Mouse (Mus musculus) embryonic facial prominence, embryonic 12.5 days (tissue): Measurements from ENCODE around the gene Gm11060. TPM values are rescaled to one million over a fixed set of nuclear protein-coding genes. Genes with fewer than 3 reads are reported as not detected.
A peak's percentile ranks its signal among the peaks of the same experiment; 100 is the strongest.

Source experiments
- ATAC-seq: fragments of 200-750 bp; cut with Nextera tagmentation; 2 replicates; pipeline ENCODE4 v1.8.0; 2017; ENCODE audit not compliant: insufficient number of reproducible peaks, insufficient read depth, low FRiP score, low TSS enrichment
- H3K27ac ChIP-seq: fragments of 300-500 bp; sonication (generic); 2 replicates; pipeline ENCODE4 v1.5.1; 2016; ENCODE audit warnings: mild to moderate bottlenecking
- H3K27me3 ChIP-seq: fragments of 300-500 bp; sonication (generic); 2 replicates; pipeline ENCODE4 v1.6.1; 2016; ENCODE audit warnings: mild to moderate bottlenecking, moderate library complexity
- H3K36me3 ChIP-seq: fragments of 300-500 bp; sonication (generic); 2 replicates; pipeline ENCODE4 v1.6.1; 2016; ENCODE audit warnings: mild to moderate bottlenecking
- H3K4me1 ChIP-seq: fragments of 300-500 bp; sonication (generic); 2 replicates; pipeline ENCODE4 v1.6.1; 2016
- H3K4me2 ChIP-seq: fragments of 300-500 bp; sonication (generic); replicated peaks from 2 replicates; pipeline ENCODE4 v1.6.1; 2016; ENCODE audit warnings: mild to moderate bottlenecking, moderate library complexity
- H3K4me3 ChIP-seq: fragments of 300-500 bp; sonication (generic); 2 replicates; pipeline ENCODE4 v1.5.1; 2016; ENCODE audit warnings: mild to moderate bottlenecking
- H3K9ac ChIP-seq: fragments of 300-500 bp; sonication (generic); 2 replicates; pipeline ENCODE4 v1.6.1; 2016; ENCODE audit warnings: mild to moderate bottlenecking, moderate library complexity
- H3K9me3 ChIP-seq: fragments of 300-500 bp; sonication (generic); 2 replicates; pipeline ENCODE4 v1.6.1; 2016; ENCODE audit warnings: mild to moderate bottlenecking, moderate library complexity
- WGBS: fragments of 180-500 bp; shearing (Covaris S2); methylation state at CpG from one replicate; pipeline ENCODE4 v1.1.7; 2016; 5-methylcytosine and 5-hydroxymethylcytosine counted together
- polyA plus RNA-seq: library from polyadenylated mRNA; unstranded; fragments of >200 nt; fragmentation: Nextera tagmentation; extraction: Ambion mirVana; gene quantifications from 2 replicates; pipeline ENCODE4 v1.2.1, GENCODE M21; 2016

Gm11060 gene
- polyA plus RNA-seq, 1 experiment from 2014 or later = not detected

DNA sequence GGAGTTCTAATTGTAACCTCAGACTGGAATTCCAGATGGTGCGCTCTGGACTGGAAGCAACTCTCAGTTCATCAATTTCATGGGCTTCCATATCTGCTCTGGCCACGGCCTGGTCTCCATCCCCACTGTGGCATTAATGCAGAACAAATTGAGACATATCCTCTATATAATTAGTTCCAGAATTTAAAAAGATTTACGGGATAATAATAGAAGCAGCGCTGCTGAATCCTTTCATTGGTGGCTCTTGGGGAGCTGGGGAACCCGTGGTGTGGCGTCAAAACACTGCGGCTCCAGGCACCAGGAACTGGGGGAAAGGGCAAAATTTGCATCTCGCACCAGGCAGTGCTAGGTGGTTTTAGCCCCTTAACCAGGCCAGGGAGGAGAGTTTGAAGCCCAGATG lies 30.4 kb downstream of the Gm11060 start:
- ATAC-seq = no peak
- under 1% methylated on average over 8 of the region's 8 CpGs for WGBS
- no peak overlapping the region for H3K9ac ChIP-seq
- H3K27ac ChIP-seq = no peak overlapping the region
- H3K4me2 ChIP-seq = no peak overlapping the region
- H3K4me1 ChIP-seq = peaks cover 17% of the 10 kb centered on the region
- no peak overlapping the region for H3K4me3 ChIP-seq
- no peaks in the 10 kb centered on the region for H3K9me3 ChIP-seq
- peaks cover 89% of the 10 kb centered on the region for H3K27me3 ChIP-seq
- no peaks in the 10 kb centered on the region for H3K36me3 ChIP-seq

DNA sequence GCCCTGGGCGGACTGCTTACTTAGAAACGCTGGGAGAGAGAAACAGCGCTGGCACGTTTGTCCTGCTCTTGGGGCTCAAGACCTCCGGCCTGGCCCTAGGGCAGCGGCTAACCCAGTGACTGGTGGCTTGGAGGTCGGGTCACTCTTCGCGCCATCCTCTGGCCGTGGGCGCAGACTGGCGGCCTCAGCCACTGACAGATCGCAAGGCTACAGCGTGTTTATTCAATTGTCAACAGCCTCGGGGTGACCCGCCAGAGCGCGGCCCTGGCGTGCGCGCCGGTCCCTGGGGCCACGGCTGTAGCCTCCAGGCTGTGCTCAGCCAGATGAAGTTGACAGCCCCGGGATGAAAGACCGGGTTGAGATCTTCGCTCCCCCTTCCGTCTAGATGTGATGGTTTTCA lies 31.1 kb downstream of the Gm11060 start:
- Histone ChIP-seq H3K27ac (no peak overlapping the region), H3K9ac (no peak overlapping the region), H3K9me3 (no peaks in the 10 kb centered on the region), H3K36me3 (no peaks in the 10 kb centered on the region), H3K4me3 (0 out of 2 replicates have a peak overlapping the region, but pooled peaks have one; percentile 13), H3K27me3 (peaks cover 96% of the 10 kb centered on the region), H3K4me1 (peaks cover 22% of the 10 kb centered on the region), H3K4me2 (peak overlapping the region; percentile 25; the same call in 1 of the 2 replicates)
- ATAC-seq = no peak
- WGBS = under 1% methylated on average over 27 of the region's 27 CpGs

DNA sequence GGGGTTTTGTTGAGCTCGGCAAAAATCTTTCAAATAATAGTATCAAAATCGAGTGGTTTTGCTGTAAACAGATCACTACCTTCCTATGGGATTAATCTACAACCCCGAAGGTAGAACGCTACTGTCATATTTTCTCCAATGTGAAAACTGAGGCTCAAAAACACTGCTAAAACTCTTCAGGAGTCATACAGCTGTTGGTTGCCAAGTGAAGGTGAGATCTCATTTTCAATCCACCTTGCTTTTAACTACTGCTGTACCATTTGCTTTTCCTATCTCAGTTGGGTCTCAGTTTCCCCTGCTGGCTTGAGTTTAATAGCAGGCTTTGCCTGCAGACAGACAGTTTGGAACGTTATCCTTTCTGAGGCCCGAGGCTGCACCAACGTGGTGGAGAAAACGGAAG lies 31.6 kb downstream of the Gm11060 start:
- WGBS = 2% methylated on average over 8 of the region's 8 CpGs
- no peak overlapping the region for H3K27ac ChIP-seq
- H3K4me3 ChIP-seq = no peak overlapping the region
- no peaks in the 10 kb centered on the region for H3K9me3 ChIP-seq
- H3K4me1 ChIP-seq = peaks cover 22% of the 10 kb centered on the region
- no peak overlapping the region for H3K9ac ChIP-seq
- no peak overlapping the region for H3K4me2 ChIP-seq
- no peak for ATAC-seq
- H3K36me3 ChIP-seq = no peaks in the 10 kb centered on the region
- H3K27me3 ChIP-seq = peaks cover 96% of the 10 kb centered on the region

DNA sequence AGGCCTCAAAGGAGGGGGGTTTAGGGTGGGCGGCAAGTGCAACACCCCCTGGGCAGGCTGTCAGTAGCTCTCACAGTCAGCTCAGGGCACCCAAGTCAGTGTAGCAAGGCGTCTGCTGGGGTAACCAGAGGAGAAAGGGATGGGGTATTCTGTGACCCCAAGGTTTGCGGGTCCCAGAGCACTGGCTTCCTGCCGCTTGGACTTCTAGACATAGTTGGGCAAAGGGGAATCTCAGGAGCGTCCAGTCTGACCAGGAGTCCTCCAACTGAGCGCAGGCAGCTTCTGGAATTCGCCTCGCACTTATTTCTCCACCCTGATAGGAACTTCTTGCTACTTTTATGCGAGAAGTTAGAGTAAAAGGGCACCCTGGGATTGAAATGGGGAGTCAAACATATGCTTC lies 32.1 kb downstream of the Gm11060 start:
- Histone ChIP-seq H3K4me2 (no peak overlapping the region), H3K9me3 (no peaks in the 10 kb centered on the region), H3K4me3 (no peak overlapping the region), H3K4me1 (peaks cover 22% of the 10 kb centered on the region), H3K36me3 (no peaks in the 10 kb centered on the region), H3K27ac (no peak overlapping the region), H3K27me3 (peaks cover 96% of the 10 kb centered on the region), H3K9ac (no peak overlapping the region)
- WGBS = 2% methylated on average over 9 of the region's 9 CpGs
- no peak for ATAC-seq

GRCm38 (mm10) chr2:105124391-105124790 lies 32.6 kb downstream of the Gm11060 start:
- no peak overlapping the region for H3K27ac ChIP-seq
- H3K4me3 ChIP-seq = no peak overlapping the region
- peaks cover 22% of the 10 kb centered on the region for H3K4me1 ChIP-seq
- ATAC-seq = no peak
- no peak overlapping the region for H3K4me2 ChIP-seq
- no peak overlapping the region for H3K9ac ChIP-seq
- peaks cover 96% of the 10 kb centered on the region for H3K27me3 ChIP-seq
- no peaks in the 10 kb centered on the region for H3K9me3 ChIP-seq
- WGBS = 3% methylated on average over 7 of the region's 7 CpGs
- H3K36me3 ChIP-seq = no peaks in the 10 kb centered on the region

GRCm38 (mm10) chr2:105125205-105125604 lies 33.4 kb downstream of the Gm11060 start:
- H3K4me1 ChIP-seq = peaks cover 22% of the 10 kb centered on the region
- no peak overlapping the region for H3K4me3 ChIP-seq
- no peak overlapping the region for H3K4me2 ChIP-seq
- ATAC-seq = no peak
- no peaks in the 10 kb centered on the region for H3K36me3 ChIP-seq
- H3K9ac ChIP-seq = no peak overlapping the region
- 0% methylated on average over 8 of the region's 8 CpGs for WGBS
- no peaks in the 10 kb centered on the region for H3K9me3 ChIP-seq
- H3K27ac ChIP-seq = no peak overlapping the region
- peaks cover 96% of the 10 kb centered on the region for H3K27me3 ChIP-seq

- Histone ChIP-seq H3K4me2 (no peak overlapping the region), H3K27ac (no peak overlapping the region), H3K36me3 (no peaks in the 10 kb centered on the region), H3K27me3 (peaks cover 96% of the 10 kb centered on the region), H3K9me3 (no peaks in the 10 kb centered on the region), H3K4me3 (no peak overlapping the region), H3K4me1 (peaks cover 22% of the 10 kb centered on the region), H3K9ac (no peak overlapping the region)
- ATAC-seq = no peak
- 3% methylated on average over 15 of the region's 15 CpGs for WGBS
Observed at GRCm38 (mm10) chr2:105125641-105126040, 33.8 kb downstream of the Gm11060 start.

DNA sequence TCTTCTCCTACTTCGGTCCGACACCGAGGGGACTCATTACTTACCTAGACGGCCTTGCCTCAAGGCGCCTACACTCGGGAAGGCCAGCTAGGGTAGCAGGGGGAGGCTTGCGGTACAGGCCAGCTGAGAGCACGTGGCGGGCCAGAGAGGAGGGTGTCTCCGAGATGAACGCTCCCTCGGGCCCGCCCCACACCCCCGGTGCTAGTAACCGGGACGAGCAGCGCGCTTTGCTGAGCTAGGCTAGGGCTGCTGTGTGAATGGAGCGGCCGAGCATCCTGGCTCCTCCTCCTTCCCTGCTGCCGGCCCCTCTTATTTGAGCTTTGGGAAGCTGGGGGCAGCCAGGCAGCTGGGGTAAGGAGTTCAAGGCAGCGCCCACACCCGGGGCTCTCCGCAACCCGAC lies 34.5 kb downstream of the Gm11060 start, which contains the start of gene Wt1:
TSS of gene Wt1 (plus strand) at position 251 of the 400 bp plus-strand sequence.
- Histone ChIP-seq H3K4me1 (peaks cover 22% of the 10 kb centered on the region), H3K9me3 (no peaks in the 10 kb centered on the region), H3K27me3 (peaks cover 96% of the 10 kb centered on the region), H3K36me3 (no peaks in the 10 kb centered on the region), H3K4me2 (peak within 1 kb of the TSS; percentile 41), H3K9ac (0 out of 2 replicates have a peak within 1 kb of the TSS, but pooled peaks have one; percentile 8), H3K4me3 (peak within 1 kb of the TSS; percentile 30), H3K27ac (no peak within 1 kb of the TSS)
- ATAC-seq = peak; percentile 38
- WGBS = 0% methylated on average over 25 of the region's 25 CpGs

DNA sequence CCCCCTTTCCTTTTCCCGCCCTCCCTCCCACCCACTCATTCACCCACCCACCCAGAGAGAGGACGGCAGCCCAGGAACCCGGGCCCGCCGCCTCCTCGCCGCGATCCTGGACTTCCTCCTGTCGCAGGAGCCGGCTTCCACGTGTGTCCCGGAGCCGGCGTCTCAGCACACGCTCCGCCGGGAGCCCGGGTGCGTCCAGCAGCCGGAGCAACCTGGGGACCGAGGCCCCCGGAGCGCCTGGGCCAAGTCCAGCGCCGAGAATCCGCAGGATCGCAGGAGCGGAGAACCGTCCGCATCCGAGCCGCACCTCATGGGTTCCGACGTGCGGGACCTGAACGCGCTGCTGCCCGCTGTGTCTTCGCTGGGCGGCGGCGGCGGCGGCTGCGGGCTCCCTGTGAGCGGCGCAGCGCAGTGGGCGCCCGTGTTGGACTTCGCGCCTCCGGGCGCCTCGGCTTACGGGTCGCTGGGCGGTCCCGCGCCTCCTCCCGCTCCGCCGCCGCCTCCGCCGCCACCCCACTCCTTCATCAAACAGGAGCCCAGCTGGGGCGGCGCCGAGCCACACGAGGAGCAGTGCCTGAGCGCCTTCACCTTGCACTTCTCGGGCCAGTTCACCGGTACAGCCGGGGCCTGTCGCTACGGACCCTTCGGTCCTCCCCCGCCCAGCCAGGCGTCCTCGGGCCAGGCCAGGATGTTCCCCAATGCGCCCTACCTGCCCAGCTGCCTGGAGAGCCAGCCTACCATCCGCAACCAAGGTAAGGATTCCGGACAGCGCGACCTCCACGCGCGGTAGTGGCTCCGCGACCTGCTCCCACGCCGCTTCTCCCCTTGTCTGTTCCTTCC lies 35.1 kb downstream of the Gm11060 start:
- Histone ChIP-seq H3K36me3 (no peaks in the 10 kb centered on the region), H3K4me2 (peak overlapping the region; percentile 41), H3K4me1 (peaks cover 22% of the 10 kb centered on the region), H3K4me3 (peak overlapping the region; percentile 30), H3K27me3 (peaks cover 97% of the 10 kb centered on the region), H3K27ac (no peak overlapping the region), H3K9me3 (no peaks in the 10 kb centered on the region), H3K9ac (0 out of 2 replicates have a peak overlapping the region, but pooled peaks have one; percentile 8)
- WGBS = under 1% methylated on average over 88 of the region's 92 CpGs
- ATAC-seq = 0 out of 2 replicates have a peak, but pooled peaks have one; percentile 41

- H3K9me3 ChIP-seq = no peaks in the 10 kb centered on the region
- peaks cover 99% of the 10 kb centered on the region for H3K27me3 ChIP-seq
- H3K36me3 ChIP-seq = no peaks in the 10 kb centered on the region
- ATAC-seq = no peak
- WGBS = under 1% methylated on average over 52 of the region's 52 CpGs
- H3K4me2 ChIP-seq = peak overlapping the region; percentile 41
- H3K4me1 ChIP-seq = peaks cover 20% of the 10 kb centered on the region
- H3K27ac ChIP-seq = no peak overlapping the region
- peak overlapping the region; percentile 30 for H3K4me3 ChIP-seq
- no peak overlapping the region for H3K9ac ChIP-seq
Observed at GRCm38 (mm10) chr2:105127531-105128480, 36.0 kb downstream of the Gm11060 start.

DNA sequence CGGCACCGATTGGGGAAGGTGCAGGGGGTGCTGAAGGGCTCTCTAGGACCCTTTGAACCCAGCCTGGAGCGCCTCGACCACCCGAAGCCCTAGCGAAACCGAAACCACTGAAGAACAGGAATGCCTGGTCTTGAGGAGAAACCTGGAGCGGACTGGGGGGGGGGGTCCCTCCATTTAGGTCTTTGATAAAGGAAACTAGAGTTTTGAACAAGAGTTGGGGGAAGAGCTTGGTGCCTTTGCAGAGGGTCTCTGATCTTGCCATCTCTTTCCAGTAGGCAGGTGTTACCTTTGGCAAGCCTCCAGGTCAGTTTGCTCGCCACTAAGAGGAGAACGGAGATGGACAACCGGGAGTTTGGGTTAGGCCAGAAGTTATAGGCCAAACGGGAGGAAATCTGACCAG lies 36.7 kb downstream of the Gm11060 start:
- H3K27ac ChIP-seq = no peak overlapping the region
- no peaks in the 10 kb centered on the region for H3K9me3 ChIP-seq
- no peak for ATAC-seq
- no peak overlapping the region for H3K4me2 ChIP-seq
- H3K36me3 ChIP-seq = no peaks in the 10 kb centered on the region
- peaks cover 99% of the 10 kb centered on the region for H3K27me3 ChIP-seq
- H3K4me3 ChIP-seq = no peak overlapping the region
- WGBS = 3% methylated on average over 12 of the region's 12 CpGs
- H3K9ac ChIP-seq = no peak overlapping the region
- H3K4me1 ChIP-seq = peaks cover 17% of the 10 kb centered on the region
